Mouse (Mus musculus): ENCODE measurements at regions not wholly inside any gene's neighbourhood (a gene's known extent, or its start where the extent isn't known, plus 50 kb on each side); places are given as distances from the start of the nearest gene placed in this dataset.
"Not testable (repeated sequence)": the region's sequence is repeated elsewhere in the genome, so short reads cannot be mapped to it uniquely, and the experiment has no call there.

DNA sequence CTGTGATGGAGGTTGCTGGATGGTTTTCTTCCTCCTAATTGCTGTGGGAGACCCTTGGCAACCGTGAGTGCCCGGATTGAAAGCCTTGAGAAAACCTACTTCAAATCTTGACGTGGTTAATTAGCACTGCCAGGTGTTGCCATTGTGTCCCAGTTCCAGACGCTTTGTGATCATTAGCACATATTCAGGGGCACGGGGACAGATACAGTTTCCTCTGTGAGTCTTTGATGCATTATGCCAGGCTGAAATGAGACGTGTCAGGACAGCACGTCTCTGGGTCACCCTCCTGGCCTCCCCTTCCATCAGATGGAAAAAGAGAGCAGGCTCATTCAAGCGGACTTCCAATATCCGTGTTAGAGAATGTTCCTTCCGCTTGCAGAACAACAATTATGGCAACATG is 198.2 kb downstream of the Rchy1 start:
- in situ Hi-C loops (cut with MboI; ENCODE audit: low sequenced_read_pairs) = no loop called here

DNA sequence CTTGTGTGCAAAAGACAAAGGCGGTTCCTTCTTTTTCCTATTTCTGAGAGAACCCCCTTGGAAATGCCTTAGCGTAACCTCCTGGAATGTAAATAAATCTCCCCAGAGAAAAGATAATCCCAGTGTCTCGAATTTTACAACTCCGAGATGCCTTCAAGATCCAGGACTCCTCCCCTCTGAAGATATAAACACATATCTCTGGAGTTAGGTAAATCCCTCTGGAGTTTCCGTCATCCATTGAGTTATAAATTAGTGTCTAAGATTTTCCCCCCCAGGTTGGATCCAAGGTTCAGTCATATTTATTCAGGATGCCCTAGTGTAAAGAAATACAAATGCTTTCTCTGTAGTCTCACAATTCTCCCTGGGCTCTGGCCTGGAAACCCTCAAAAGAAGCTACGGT is 200.3 kb downstream of the Rchy1 start:
- in situ Hi-C loops (cut with MboI; ENCODE audit: low sequenced_read_pairs) = no loop called here

DNA sequence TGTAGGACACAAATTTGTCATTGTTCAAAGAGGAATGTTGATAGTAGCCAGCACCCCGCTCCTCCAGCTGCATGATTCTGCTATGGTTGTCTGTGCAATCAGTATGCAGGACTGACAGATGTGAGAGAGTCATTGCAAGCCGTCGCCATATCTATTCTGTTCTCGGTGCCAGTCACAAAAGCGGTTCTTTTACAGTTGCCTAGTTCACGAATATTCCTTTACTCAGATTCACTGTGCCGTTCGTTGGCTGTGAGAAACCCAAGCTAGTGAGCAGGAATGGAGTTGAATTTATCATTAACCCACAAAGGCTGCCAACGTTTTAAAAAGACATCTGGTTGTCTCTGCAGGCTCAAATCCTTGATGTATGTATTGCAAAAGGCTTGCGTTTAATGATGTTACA is 206.9 kb downstream of the Rchy1 start:
- in situ Hi-C loops (cut with MboI; ENCODE audit: low sequenced_read_pairs) = no loop called here

DNA sequence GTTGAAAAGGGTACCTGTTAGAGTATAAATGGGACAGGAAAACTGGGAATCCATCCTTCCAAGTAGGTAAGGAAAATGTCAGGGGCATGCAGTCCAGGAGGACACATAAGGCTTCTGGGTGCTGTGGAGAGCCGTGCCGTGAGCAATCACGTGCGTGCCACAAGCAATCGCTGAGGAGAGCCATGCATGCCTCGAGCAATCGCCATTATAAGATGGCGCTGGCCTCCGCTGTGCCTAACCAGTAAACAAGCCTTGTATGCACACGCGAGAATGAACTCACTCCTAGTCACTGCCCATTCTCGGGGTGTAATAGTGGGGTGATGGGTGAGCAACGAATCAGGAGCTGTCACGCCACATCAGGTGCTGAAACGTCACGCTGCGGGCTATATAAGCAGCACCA is 210.0 kb downstream of the Rchy1 start:
- in situ Hi-C loops (cut with MboI; ENCODE audit: low sequenced_read_pairs) = not testable (repeated sequence)

DNA sequence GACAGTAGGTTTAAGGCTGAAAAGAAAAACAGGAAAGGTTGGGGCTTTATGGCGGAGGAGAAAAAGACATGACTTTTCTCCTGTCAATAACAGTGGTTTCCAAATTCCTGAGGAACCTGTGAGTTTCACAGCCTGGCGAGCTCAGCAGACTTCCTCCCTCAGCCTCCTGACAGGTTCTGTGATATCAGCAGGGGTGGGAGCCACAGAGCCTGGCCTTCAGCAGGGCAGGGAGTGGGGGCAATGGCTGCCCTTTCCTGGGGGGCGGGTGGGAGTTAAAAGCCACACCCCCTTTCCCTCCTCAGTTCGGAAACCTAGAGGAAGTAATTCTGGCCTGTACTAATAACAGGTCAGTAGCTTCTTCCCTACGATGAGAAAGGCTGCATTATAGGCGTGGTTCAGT is 211.7 kb downstream of the Rchy1 start:
- in situ Hi-C loops (cut with MboI; ENCODE audit: low sequenced_read_pairs) = no loop called here

DNA sequence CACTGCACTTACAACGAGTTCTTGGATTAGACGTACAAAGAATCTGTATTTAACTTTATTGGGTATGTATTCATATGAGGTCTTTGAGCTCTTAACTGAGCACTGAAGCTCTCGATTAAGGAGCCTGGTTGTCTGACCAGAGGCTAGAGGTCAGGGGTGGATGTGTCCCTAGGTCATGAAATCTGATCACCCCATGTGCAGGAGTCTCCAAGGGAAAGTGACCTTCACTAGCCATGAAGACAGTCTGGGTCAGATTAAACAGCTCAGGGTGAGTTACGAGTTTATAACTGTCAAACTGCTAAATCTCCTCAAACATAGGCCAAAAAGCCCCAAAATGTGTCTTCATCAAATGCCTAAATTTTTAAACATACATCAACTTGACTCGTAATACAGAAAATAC is 216.8 kb downstream of the Rchy1 start:
- in situ Hi-C loops (cut with MboI; ENCODE audit: low sequenced_read_pairs) = no loop called here

DNA sequence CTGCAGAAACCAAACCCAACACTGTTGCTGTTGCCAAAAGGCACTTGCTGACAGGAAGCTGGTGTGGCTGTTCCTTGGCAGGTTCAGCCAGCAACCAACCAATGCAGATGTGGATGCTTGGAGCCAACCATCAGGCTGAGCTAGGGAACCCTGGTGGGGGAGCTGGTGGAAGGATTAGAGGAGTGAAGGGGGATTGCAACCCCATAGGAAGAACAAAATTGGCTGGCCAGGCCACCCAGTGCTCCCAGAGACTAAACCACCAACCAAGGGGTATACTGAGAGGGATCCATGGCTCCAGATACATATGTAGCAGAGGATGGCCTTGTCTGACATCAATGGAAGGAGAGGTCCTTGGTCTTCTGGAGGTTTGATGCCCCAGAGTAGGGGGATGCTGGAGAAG is 218.5 kb downstream of the Rchy1 start:
- in situ Hi-C loops (cut with MboI; ENCODE audit: low sequenced_read_pairs) = no loop called here

DNA sequence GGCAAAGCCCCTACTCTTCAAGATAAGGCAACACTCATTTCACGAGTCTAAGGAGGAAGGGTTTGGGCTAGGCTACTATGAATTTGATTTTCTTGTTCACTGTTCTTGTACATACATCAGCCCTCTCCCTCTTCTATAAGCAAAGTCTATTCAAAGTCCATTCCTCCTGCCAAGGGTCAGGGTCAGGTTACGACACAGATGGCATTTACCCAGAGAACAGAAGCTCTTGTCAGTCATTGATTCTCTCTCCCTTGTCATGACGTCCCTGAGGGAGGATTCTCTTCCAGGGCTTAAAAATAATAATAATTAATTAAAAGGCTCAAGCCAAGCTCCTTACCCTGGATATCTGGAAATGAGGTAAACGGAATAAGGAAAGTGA is 222.7 kb downstream of the Rchy1 start:
- in situ Hi-C loops (cut with MboI; ENCODE audit: low sequenced_read_pairs) = no loop called here

DNA sequence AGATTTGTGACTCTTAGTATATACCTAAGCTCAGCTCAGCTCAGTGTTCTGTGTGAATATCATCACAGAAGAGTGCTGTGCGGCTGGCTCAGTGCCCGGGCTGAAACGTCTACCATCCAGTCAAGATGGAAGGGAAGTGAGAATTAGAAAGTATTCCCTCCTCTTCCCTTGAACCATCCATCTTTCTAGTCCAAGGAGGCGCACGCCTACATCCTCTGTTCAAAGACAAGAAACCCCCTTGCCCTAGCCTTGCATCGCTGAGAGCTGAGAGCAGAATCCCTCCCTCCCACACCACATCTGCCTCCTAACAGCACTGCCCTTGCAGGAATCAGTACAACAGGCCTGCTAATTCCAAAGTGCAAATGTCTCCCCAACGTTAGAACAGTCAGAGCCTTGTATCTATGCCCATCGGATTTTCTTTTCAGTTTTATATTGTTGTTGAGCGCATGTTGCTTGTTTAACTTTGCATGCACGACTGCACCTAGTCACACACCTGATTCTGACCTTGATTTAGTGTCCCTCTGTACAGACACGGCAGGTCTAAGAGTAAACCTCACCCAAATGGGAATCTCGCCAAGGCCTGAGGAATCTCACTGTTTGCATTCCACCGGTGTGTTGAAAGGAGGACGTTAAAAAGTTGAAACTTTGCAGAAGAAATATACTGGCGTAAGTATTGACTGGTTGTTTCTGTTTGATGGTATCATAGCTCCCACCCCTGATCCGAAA is 222.2 kb downstream of the Parm1 start:
- in situ Hi-C loops (cut with MboI; ENCODE audit: low sequenced_read_pairs) = no loop called here

DNA sequence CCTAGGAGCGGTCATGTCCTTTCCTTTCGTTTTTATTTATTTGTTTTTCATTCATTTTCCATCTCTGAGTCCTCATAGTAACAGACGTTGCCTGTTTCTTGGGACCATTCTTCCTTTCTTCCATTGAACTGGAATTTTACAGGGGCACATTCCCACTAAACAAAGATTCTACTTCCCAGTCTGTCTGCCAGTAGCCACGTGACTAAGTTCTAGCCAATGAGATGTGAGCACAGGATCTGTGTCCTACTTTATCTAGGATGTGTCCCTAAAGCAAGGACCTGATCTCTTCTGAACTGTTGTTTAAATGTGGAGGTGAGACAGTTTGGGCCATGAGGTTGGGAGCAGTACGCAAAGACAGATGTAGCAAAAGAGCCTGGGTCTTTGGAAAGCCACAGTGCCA is 214.6 kb downstream of the Parm1 start:
- in situ Hi-C loops (cut with MboI; ENCODE audit: low sequenced_read_pairs) = no loop called here

DNA sequence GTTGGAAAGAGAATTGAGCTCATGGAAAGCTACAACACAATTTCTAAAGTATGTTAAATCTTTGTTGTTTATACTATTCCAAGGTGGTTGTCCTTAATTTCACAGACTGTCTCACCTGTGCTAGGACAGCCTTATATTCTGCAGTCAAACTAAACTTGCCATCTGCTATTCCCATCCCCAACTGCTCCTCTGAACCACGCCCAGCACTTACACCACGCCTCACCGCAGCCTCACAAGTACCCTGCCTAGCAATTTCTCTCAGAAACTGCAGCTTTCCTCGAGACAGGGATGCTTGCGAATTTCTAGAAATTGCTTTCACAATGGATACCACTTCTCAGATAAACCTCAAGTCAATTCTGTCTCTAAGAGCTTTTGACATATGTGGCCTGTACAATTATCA is 213.7 kb downstream of the Parm1 start:
- in situ Hi-C loops (cut with MboI; ENCODE audit: low sequenced_read_pairs) = no loop called here

DNA sequence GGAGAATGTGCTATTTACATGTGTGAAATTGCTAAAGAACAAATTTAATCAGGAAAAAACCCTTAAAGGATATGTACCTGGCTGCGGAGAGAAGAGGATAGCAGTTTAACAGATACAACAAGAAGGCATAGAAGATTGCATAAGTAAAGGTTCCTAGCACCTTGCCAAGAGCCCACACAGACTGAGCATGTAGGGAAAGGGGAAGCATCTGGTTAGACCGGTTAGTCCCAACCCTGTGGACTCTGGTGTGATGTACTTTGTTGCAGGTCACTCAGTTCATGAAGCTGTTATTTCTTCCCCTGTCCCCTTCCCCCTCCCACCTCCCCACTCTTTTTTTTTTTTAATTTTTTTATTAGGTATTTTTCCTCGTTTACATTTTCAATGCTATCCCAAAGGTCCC is 212.5 kb downstream of the Parm1 start:
- in situ Hi-C loops (cut with MboI; ENCODE audit: low sequenced_read_pairs) = no loop called here

DNA sequence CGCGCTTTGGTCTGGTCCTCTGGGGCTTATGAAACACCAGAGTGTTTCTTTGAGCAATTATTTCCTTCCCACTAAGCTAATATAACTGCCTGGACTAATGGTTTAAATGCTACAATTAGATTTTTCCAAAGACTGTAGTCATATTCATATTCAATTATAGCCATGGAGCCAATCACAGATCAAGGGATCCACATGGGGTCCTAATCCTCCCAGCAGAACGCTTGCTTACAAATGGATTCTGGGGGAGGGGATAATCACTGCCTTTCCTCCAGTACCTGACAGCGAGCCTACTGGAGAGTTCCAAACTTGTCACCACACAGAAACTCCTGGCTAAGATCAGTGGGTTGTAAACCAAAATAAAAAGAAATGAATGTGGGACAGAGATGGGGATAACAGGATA is 212.0 kb downstream of the Parm1 start:
- in situ Hi-C loops (cut with MboI; ENCODE audit: low sequenced_read_pairs) = no loop called here

DNA sequence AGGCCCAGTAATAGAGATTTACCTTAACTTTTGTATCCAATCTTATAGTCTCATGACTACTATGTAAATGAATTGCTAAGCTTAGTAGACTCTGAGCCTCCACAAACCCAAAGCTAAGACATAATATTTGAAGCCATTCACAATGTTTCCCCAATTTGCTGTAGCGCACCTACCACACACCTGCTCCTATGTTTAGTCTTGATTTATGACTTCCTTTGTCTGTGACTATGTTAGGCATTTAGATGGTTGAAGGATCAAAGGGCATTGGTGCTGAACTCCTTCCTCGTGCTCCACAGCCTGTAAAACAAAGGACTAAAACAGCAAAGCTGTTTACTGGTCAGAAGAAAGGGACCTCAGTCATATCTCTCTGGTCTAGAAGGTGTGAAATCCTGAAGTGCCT is 210.0 kb downstream of the Parm1 start:
- in situ Hi-C loops (cut with MboI; ENCODE audit: low sequenced_read_pairs) = no loop called here

DNA sequence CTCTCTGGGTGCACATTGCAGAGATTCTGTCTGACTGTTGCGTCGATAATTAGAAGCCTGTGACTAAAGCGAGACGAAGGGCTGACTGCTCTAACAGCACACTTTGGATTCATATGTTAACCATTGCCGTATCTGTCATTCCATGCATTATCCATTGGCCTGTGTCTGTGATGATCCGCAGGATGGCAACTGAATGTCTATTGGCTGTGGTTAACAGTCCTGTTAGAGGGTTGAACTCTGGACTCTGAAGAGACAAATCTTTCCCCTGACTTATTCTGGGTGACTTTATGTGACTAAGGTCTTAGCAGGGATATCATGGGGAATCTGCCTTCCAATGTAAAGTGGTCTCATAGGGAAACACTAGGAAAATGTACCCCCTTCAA is 208.7 kb downstream of the Parm1 start:
- in situ Hi-C loops (cut with MboI; ENCODE audit: low sequenced_read_pairs) = no loop called here

DNA sequence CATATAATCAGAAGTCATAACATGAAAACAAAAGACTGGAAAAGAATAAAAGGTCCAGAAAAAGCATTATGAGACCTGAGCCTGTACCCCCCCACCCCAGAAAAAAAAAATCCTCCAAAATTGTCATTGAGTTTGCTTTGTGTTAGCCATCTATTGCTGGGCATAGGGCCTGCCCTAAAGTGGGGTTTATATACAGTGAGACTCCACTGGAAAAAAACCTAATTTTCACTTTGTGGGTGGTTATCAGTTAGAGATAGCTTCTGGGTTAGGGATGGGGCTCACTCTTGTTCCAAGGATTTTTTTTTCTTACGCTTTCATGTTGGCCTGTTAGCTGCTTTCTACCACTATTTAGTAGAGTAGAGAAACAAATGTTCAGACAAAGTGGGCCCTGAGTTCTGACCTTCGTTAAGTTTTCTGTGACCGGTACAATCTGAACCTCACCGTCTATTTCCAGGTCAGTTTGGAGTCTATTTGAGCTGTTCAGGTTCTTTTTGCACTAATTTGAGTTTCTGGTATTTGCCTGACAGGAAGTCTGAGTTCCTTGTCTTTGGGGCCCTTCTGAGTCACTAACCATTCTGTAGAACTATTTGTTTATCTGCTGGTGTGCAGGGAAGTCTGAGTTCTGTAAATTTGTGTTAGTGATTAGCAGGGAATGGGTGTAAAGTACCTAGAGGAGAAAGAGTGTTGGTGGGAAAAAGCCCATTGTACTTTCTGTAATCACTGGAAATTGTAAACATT is 208.1 kb downstream of the Parm1 start:
- in situ Hi-C loops (cut with MboI; ENCODE audit: low sequenced_read_pairs) = no loop called here

DNA sequence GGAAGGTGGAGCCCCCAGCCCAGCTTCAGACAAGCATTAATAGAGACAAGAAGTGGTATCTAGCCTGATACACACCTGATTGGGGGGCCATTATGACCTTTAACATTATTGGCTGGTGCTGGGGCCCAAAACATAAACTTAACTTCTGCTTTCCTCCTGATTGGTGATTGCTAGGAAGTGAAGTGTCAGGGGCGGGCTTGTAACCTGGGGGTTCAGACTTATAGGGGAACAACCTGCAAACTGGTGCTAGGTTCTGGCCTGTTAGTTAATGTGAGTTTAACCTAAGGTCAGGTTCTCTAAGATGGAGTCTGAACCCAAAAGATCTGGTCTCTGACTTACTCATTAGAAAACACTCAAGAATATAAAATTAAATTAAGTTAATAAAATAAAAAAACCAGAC is 207.5 kb downstream of the Parm1 start:
- in situ Hi-C loops (cut with MboI; ENCODE audit: low sequenced_read_pairs) = no loop called here

DNA sequence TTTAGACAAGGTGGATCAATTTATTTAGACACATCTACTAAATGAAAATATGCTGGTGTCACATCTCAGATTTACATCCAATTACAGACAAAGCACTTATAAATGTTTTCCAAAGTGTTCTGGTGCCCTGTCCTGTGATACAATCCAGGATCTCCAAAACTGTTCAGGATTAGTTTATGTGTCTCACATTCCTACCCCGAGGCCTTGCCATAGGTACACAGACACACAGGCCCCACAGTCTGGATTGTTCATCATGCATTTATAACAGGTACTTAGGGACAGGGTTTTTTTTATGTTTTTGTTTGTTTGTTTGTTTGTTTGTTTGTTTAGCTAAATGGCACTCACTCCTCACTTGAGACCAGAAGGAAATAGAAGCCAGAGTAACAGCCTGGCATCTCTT is 206.0 kb downstream of the Parm1 start:
- in situ Hi-C loops (cut with MboI; ENCODE audit: low sequenced_read_pairs) = no loop called here

DNA sequence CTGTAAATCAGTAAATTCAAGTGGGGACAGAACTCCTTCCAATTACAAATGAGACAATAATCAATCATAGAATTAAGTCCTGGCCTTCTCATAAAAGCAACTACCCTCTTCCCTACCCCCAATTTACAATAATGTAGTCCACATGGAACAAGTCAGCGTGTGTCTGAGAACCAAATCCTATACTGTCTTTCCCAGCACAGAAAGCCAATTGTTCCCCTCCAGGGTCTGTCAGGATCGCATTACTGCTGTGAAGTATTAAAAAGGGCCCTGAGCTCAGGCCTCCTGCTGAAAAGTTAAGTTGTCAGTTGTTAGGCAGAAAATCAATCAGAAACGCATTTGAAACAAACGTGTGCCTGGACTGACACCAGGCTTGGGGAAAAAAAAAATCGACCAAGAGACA is 205.6 kb downstream of the Parm1 start:
- in situ Hi-C loops (cut with MboI; ENCODE audit: low sequenced_read_pairs) = no loop called here

DNA sequence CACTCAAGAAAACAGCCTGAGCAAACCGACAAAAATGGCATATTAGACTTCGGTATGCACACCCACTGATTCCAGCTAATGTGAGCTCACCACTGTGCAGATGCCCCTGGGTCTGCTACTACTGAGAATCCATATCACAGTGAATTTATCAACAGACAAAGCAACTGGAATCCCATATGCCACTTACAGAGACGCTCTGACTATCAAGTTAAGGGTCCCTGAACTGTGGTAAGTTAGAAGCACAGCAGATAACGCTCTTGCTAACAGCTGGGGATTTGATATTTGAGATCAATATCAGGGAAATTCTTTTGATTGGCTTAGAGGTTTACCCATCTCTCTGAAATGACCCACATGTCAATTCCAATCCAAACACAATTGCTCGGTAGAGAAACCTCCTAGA is 205.0 kb downstream of the Parm1 start:
- in situ Hi-C loops (cut with MboI; ENCODE audit: low sequenced_read_pairs) = no loop called here

DNA sequence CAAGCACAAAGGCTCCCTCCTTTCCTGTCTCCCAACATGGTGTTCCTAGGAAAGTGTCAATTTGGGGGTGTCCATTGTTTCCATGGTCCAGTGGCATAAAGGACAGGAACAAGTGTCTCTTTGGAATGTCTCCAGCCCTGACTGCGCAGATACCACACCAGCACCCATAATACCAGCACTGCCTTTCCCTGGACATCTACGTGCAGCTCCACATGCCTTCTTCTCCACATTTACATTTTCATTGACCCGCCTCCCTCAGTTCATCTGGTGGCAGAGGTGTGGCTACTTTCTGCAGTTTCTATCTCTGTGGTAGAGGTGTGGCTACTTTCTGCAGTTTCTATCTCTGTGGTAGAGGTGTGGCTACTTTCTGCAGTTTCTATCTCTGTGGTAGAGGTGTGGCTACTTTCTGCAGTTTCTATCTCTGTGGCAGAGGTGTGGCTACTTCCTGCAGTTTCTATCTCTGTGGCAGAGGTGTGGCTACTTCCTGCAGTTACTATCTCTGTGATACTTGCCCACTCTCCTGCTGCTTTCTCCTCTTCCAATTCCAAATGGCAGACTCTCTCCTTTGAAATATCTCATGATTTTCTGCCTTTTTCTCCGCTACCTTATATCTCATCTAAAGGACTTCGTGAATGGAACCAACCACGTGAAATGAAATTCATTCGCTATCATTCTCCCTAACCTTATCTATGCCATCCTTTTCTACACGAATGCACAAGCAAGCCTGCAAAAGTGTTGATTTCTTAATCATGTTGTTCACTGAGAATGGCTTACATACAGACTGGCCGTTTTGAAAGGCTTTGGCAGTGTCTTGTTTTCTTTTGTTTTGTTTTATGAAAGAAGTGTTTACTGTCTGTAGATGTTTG is 204.0 kb downstream of the Parm1 start:
- in situ Hi-C loops (cut with MboI; ENCODE audit: low sequenced_read_pairs) = no loop called here

DNA sequence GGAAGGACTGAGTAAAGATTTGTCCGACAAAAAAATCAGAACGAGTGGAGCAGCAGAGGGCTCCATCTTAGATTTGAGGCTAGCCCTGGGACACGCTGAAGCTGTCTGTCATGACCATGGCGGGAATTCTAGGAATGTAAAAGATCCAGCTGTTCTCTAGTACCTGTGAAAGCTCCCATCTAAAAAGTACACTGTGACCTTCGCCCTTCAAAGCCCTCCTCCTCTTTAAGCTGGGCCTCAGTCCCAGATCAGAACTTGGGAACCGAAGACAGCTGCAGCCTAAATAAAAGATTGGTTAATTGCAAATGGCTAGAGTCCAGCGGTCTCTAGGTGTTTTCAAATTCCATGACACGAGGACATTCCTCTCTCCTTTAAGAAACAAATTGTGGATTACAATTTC is 195.6 kb downstream of the Parm1 start:
- in situ Hi-C loops (cut with MboI; ENCODE audit: low sequenced_read_pairs) = no loop called here
